Mouse (Mus musculus): ENCODE results near the gene Gm10188. TPM values are rescaled to one million over a fixed set of nuclear protein-coding genes. Genes with fewer than 3 reads are reported as not detected.

Gene Gm10188
- polyA plus RNA-seq, 1 experiment, result not detected

GRCm38 (mm10) chr1:132226297-132227080, 3.1 kb downstream of the Gm10188 start:
- Histone ChIP-seq H3K27ac (ENCODE audit: insufficient read depth, low read depth, low read length) (no peak overlapping the region), H3K36me3 (ENCODE audit: control insufficient read depth, insufficient read depth, low read length) (no peaks in the 10 kb centered on the region), H3K4me3 (ENCODE audit: low read depth, low read length) (no peak overlapping the region), H3K27me3 (ENCODE audit: control insufficient read depth, insufficient read depth, low read length) (no peaks in the 10 kb centered on the region), H3K4me1 (ENCODE audit: control insufficient read depth, insufficient read depth, insufficient read length, low read length) (no peaks in the 10 kb centered on the region)
- TF ChIP-seq CTCF (IDR thresholded peaks at IDR 0.05; ENCODE audit: extremely low read depth, insufficient read length, insufficient replicate concordance, low read depth, low read length) (no peak), POLR2A (IDR thresholded peaks at IDR 0.05; ENCODE audit: low read depth, low read length) (no peak)
- 68% methylated on average over 13 of the region's 13 CpGs for WGBS

GRCm38 (mm10) chr1:132222166-132222565, 7.4 kb downstream of the Gm10188 start:
- H3K36me3 ChIP-seq (ENCODE audit: control insufficient read depth, insufficient read depth, low read length), result no peaks in the 10 kb centered on the region
- no peaks in the 10 kb centered on the region for H3K4me1 ChIP-seq (ENCODE audit: control insufficient read depth, insufficient read depth, insufficient read length, low read length)
- WGBS, result 23% methylated on average over 6 of the region's 6 CpGs
- H3K27me3 ChIP-seq (ENCODE audit: control insufficient read depth, insufficient read depth, low read length), result peaks cover 7% of the 10 kb centered on the region; the same call in 1 of the 2 replicates
- no peak overlapping the region for H3K27ac ChIP-seq (ENCODE audit: insufficient read depth, low read depth, low read length)
- no peak for TF ChIP-seq POLR2A (IDR thresholded peaks at IDR 0.05; ENCODE audit: low read depth, low read length)
- no peak for TF ChIP-seq CTCF (IDR thresholded peaks at IDR 0.05; ENCODE audit: extremely low read depth, insufficient read length, insufficient replicate concordance, low read depth, low read length)
- no peak overlapping the region for H3K4me3 ChIP-seq (ENCODE audit: low read depth, low read length)

- Histone ChIP-seq H3K27me3 (ENCODE audit: control insufficient read depth, insufficient read depth, low read length) (peaks cover 7% of the 10 kb centered on the region; the same call in 1 of the 2 replicates), H3K36me3 (ENCODE audit: control insufficient read depth, insufficient read depth, low read length) (no peaks in the 10 kb centered on the region), H3K27ac (ENCODE audit: insufficient read depth, low read depth, low read length) (no peak overlapping the region), H3K4me1 (ENCODE audit: control insufficient read depth, insufficient read depth, insufficient read length, low read length) (no peaks in the 10 kb centered on the region), H3K4me3 (ENCODE audit: low read depth, low read length) (no peak overlapping the region)
- WGBS, result 32% methylated on average over 2 of the region's 2 CpGs
- TF ChIP-seq CTCF (IDR thresholded peaks at IDR 0.05; ENCODE audit: extremely low read depth, insufficient read length, insufficient replicate concordance, low read depth, low read length) (no peak), POLR2A (IDR thresholded peaks at IDR 0.05; ENCODE audit: low read depth, low read length) (no peak)
These were observed 7.9 kb downstream of the Gm10188 start for GRCm38 (mm10) chr1:132221627-132222026.

- Histone ChIP-seq H3K4me1 (ENCODE audit: control insufficient read depth, insufficient read depth, insufficient read length, low read length) (no peaks in the 10 kb centered on the region), H3K36me3 (ENCODE audit: control insufficient read depth, insufficient read depth, low read length) (no peaks in the 10 kb centered on the region), H3K27me3 (ENCODE audit: control insufficient read depth, insufficient read depth, low read length) (peaks cover 7% of the 10 kb centered on the region; the same call in 1 of the 2 replicates), H3K27ac (ENCODE audit: insufficient read depth, low read depth, low read length) (no peak overlapping the region), H3K4me3 (ENCODE audit: low read depth, low read length) (no peak overlapping the region)
- no peak for TF ChIP-seq POLR2A (IDR thresholded peaks at IDR 0.05; ENCODE audit: low read depth, low read length)
- 58% methylated on average over 3 of the region's 3 CpGs for WGBS
These were observed 13.3 kb downstream of the Gm10188 start for GRCm38 (mm10) chr1:132216276-132216675.

GRCm38 (mm10) chr1:132213076-132213475, 16.5 kb downstream of the Gm10188 start:
- no peaks in the 10 kb centered on the region for H3K36me3 ChIP-seq (ENCODE audit: control insufficient read depth, insufficient read depth, low read length)
- H3K27me3 ChIP-seq (ENCODE audit: control insufficient read depth, insufficient read depth, low read length), result peaks cover 2% of the 10 kb centered on the region; the same call in 1 of the 2 replicates
- H3K4me3 ChIP-seq (ENCODE audit: low read depth, low read length), result no peak overlapping the region
- no peak for TF ChIP-seq POLR2A (IDR thresholded peaks at IDR 0.05; ENCODE audit: low read depth, low read length)
- no peak for TF ChIP-seq CTCF (IDR thresholded peaks at IDR 0.05; ENCODE audit: extremely low read depth, insufficient read length, insufficient replicate concordance, low read depth, low read length)
- 58% methylated on average over 6 of the region's 6 CpGs for WGBS
- no peaks in the 10 kb centered on the region for H3K4me1 ChIP-seq (ENCODE audit: control insufficient read depth, insufficient read depth, insufficient read length, low read length)
- no peak overlapping the region for H3K27ac ChIP-seq (ENCODE audit: insufficient read depth, low read depth, low read length)

- no peaks in the 10 kb centered on the region for H3K36me3 ChIP-seq (ENCODE audit: control insufficient read depth, insufficient read depth, low read length)
- WGBS, result 7% methylated on average over 20 of the region's 20 CpGs
- H3K4me3 ChIP-seq (ENCODE audit: low read depth, low read length), result peak overlapping the region; percentile 21
- H3K4me1 ChIP-seq (ENCODE audit: control insufficient read depth, insufficient read depth, insufficient read length, low read length), result no peaks in the 10 kb centered on the region
- no peak overlapping the region for H3K27ac ChIP-seq (ENCODE audit: insufficient read depth, low read depth, low read length)
- peaks cover 2% of the 10 kb centered on the region; the same call in 1 of the 2 replicates for H3K27me3 ChIP-seq (ENCODE audit: control insufficient read depth, insufficient read depth, low read length)
- TF ChIP-seq CTCF (IDR thresholded peaks at IDR 0.05; ENCODE audit: extremely low read depth, insufficient read length, insufficient replicate concordance, low read depth, low read length) (peak; percentile 72; the same call in 1 of the 2 replicates), POLR2A (IDR thresholded peaks at IDR 0.05; ENCODE audit: low read depth, low read length) (no peak)
These were observed 17.3 kb downstream of the Gm10188 start for GRCm38 (mm10) chr1:132212218-132212617.

GRCm38 (mm10) chr1:132211672-132212071, 17.9 kb downstream of the Gm10188 start:
- peaks cover 2% of the 10 kb centered on the region; the same call in 1 of the 2 replicates for H3K27me3 ChIP-seq (ENCODE audit: control insufficient read depth, insufficient read depth, low read length)
- H3K27ac ChIP-seq (ENCODE audit: insufficient read depth, low read depth, low read length), result no peak overlapping the region
- no peak overlapping the region for H3K4me3 ChIP-seq (ENCODE audit: low read depth, low read length)
- no peaks in the 10 kb centered on the region for H3K36me3 ChIP-seq (ENCODE audit: control insufficient read depth, insufficient read depth, low read length)
- no peak for TF ChIP-seq POLR2A (IDR thresholded peaks at IDR 0.05; ENCODE audit: low read depth, low read length)
- TF ChIP-seq CTCF (IDR thresholded peaks at IDR 0.05; ENCODE audit: extremely low read depth, insufficient read length, insufficient replicate concordance, low read depth, low read length), result no peak
- H3K4me1 ChIP-seq (ENCODE audit: control insufficient read depth, insufficient read depth, insufficient read length, low read length), result no peaks in the 10 kb centered on the region
- 39% methylated on average over 12 of the region's 12 CpGs for whole genome bisulfite sequencing

Measured in small intestine, adult 2 months (tissue).